Mouse (Mus musculus): ENCODE measurements around the gene Acsm4. TPM values are rescaled to one million over a fixed set of nuclear protein-coding genes. Genes with fewer than 3 reads are reported as not detected.

Acsm4 gene
- total RNA-seq, 2 experiments from 2014 or later = not detected

DNA sequence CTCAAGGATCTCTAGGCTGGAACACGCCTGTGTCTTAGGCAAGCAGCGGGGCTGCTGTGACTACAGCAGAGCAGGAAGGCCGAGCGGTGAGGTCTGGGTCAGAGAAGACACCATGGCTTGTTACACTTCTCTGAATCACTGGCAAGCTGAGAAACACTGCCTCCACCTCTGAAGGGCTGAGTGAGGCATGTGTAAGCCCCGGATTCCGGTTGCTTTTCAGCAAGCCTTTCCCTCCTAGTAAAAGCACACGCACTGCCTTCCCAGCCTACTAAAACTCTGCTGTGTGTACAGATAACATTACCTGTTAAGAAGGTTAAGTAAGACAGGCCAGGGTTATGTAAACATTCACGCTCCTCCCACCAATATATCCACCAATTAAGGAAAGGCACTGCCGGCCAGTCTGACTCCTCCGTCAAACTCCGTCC is 70.7 kb downstream of the Acsm4 start, which contains the start of gene Acsm3:
Acsm3 (plus strand) TSS at position 397 of the 425 bp plus-strand sequence.
- intact Hi-C loops (cut with DNase I) = no loop called here
- no peak for DNase-seq

DNA sequence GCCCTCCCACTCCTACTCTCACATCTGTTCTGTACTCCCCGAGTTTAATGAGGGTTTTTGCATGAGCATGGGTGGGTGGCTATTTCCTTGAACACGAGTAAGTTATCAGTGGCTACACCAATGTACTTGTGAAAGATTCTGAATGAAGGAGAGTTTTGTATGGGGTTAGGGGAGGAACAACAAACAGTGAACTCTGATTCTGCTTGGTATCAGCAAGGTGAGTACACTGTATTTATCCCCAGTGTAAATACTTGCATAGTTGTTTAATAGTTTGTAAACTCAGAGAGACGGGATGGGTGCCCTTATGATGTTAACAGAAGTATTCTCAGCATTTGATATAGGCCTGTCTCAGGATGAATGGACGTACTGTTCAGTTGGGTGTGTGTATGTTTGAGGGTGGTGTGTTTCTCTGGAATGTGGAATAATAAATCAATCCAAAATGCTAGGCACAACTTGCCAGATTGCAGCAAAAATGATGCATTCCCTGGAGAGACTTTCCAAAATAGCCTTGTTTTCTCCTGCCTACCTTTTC is 72.4 kb downstream of the Acsm4 start:
- intact Hi-C loops (cut with DNase I) = no loop called here
- DNase-seq = no peak

Other genes with a start within 250 kb of the Acsm4 start
- under 1 TPM in 1 of 2 experiments, not detected in 1; 0.14 TPM for gene Gp2, start 230.7 kb upstream of the Acsm4 start, total RNA-seq (2021)
- gene Umod, start 210.7 kb upstream of the Acsm4 start, total RNA-seq (2021) = not detected
- under 1 TPM; 0.38 to 0.55 TPM for gene Acsm5, start 170.6 kb upstream of the Acsm4 start, total RNA-seq (2021)
- gene Pdilt, start 166.5 kb upstream of the Acsm4 start, total RNA-seq (2021) = not detected
- gene Acsm2, start 135.7 kb upstream of the Acsm4 start, total RNA-seq (2021) = not detected
- gene Acsm1, start 83.0 kb upstream of the Acsm4 start, total RNA-seq (2021) = not detected
- 10 to 100 TPM; 21.1 to 22.8 TPM for gene Thumpd1, start 30.8 kb downstream of the Acsm4 start, total RNA-seq (2021)
- gene Acsm3, start 70.9 kb downstream of the Acsm4 start, total RNA-seq (2021) = under 1 TPM; 0.62 to 0.67 TPM
- 1 to 10 TPM; 3.5 to 6.0 TPM for gene Rexo5, start 104.0 kb downstream of the Acsm4 start, total RNA-seq (2021)
- gene Eri2, start 104.0 kb downstream of the Acsm4 start, total RNA-seq (2021) = 1 to 10 TPM; 3.8 to 4.8 TPM
- 1 to 10 TPM; 6.6 to 7.6 TPM for gene Lyrm1, start 205.8 kb downstream of the Acsm4 start, total RNA-seq (2021)
- gene Dcun1d3, start 206.3 kb downstream of the Acsm4 start, total RNA-seq (2021) = 10 to 100 TPM; 12.2 to 14.0 TPM